Mouse (Mus musculus): Measurements from ENCODE around the gene Gpr156.

DNA sequence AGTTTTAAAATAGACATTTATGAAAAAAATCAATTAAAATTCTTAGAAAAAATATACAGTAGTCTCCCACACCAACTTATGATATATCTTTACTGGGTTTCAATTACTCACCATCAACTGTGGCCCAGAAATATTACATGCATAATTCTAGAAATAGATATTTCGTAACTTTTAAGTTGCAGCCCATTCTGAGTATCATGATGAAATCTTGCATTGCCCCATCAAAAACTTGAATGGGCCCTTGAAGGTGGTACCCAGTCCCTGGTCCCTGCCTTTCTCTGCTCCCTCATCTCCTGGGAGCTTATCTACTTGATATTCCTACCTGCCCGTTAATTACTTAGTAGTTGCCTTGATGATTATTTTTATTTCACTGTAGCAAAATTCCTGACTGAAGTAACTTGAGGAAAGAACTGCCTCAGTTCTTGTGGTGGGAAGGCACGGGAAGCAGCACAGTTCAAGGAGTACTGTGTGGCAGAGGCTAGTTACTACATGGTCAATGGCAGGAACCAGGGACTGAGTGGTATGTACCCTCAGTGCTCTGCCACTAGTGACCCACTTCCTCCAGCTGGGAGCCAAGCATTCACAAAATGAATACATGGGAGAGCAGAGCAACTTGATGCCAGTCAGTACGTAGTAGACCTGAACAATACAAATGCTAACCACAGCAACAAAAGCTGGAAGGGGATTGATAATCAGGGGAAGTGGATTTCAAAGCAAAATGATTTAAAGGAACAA, 41.6 kb upstream of the Gpr156 start:
- no peak for TF ChIP-seq POLR2A (IDR thresholded peaks at IDR 0.05; ENCODE audit: borderline replicate concordance, extremely low read depth, low read depth, low read length)
- TF ChIP-seq CTCF (IDR thresholded peaks at IDR 0.05; ENCODE audit: insufficient read depth, low read length): no peak
